Mouse (Mus musculus) kidney, adult 2 months (tissue): ENCODE results near the gene Ttll4.

Experiments used
- CTCF ChIP-seq: fragments of 200-500 bp; conservative IDR thresholded peaks from 2 replicates; pipeline ENCODE4 v1.5.1; 2011; ENCODE audit warnings: low read depth, mild to moderate bottlenecking, control low read depth, low read length, moderate library complexity, mixed read lengths; ENCODE audit not compliant: insufficient read depth, insufficient read length
- POLR2A ChIP-seq: fragments of 200-500 bp; IDR thresholded peaks from one replicate; pipeline ENCODE4 v1.6.1; 2011; ENCODE audit warnings: low read depth, low read length, control low read depth

DNA sequence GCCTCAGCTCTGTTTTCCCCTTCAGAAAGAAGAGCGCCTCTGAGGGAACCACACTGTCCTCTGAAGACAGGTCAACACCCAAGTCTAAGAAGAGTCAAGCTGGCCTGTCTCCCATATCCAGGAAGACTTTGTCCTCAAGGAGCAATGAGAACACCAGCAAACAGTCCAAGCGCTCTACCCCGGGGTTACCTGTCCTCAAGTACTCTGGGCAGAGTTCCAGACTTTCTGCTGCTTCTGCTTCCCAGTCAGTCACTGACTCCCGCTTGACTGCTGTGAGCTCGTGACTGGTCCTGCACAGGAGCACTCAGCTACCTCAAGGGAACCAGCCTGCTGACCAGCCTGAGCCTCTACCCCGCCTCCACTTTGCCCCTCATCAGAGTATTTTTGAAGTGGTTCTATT lies 35.9 kb downstream of the Ttll4 start:
- TF ChIP-seq CTCF (no peak), POLR2A (no peak)
